Mouse (Mus musculus): ENCODE data around the gene Sectm1b. TPM values are rescaled to one million over a fixed set of nuclear protein-coding genes. Genes with fewer than 3 reads are reported as not detected.

The Sectm1b gene
- polyA plus RNA-seq (2017; shearing (Covaris generic)), result not detected

DNA sequence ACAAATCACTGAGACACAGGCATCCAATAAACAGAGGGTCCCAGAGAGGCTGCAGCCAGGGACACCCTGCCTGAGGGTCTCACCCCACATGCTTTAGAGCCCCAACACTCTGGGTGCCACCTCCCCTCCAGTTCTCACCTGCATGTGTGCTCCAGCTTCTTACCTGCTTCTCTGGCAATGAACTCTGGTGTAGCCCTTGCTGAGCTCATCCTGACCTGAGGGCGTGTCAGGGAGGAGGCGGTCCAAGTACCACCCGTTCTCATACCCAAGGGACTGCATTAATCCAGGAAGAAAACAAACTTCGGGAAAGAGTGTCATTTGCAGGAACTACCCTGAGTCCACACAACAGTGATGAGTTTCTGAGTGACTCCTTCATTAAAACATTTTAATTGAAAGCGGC is at the start of gene Sectm1b:
TSS of gene Sectm1b (minus strand) at position 191 of the 400 bp plus-strand sequence.

GRCm38 (mm10) chr11:121081120-121081519 is 17.8 kb upstream of the Sectm1b start, which contains the start of gene Sectm1a:
TSS of gene Sectm1a (minus strand) at chr11:121081220.

GRCm38 (mm10) chr11:121039302-121039701 is 24.1 kb downstream of the Sectm1b start, which contains the start of gene Cd7:
TSS of gene Cd7 (minus strand) at chr11:121039418.

Other genes starting within 250 kb of the Sectm1b start
- gene Fasn, start 239.0 kb downstream of the Sectm1b start, polyA plus RNA-seq (2017; shearing (Covaris generic)), result 54.9 TPM
- gene Ccdc57, start 130.7 kb downstream of the Sectm1b start, polyA plus RNA-seq (2017; shearing (Covaris generic)), result 0.98 TPM
- gene Slc16a3, start 115.1 kb downstream of the Sectm1b start, polyA plus RNA-seq (2017; shearing (Covaris generic)), result 18.6 TPM
- gene Csnk1d, start 72.2 kb downstream of the Sectm1b start, polyA plus RNA-seq (2017; shearing (Covaris generic)), result 143 TPM
- 61.2 TPM for gene Cd7, start 24.2 kb downstream of the Sectm1b start, polyA plus RNA-seq (2017; shearing (Covaris generic))
- gene Sectm1a, start 17.7 kb upstream of the Sectm1b start, polyA plus RNA-seq (2017; shearing (Covaris generic)), result not detected
- gene Tex19.2, start 55.1 kb upstream of the Sectm1b start, polyA plus RNA-seq (2017; shearing (Covaris generic)), result not detected
- not detected for gene Tex19.1, start 82.6 kb upstream of the Sectm1b start, polyA plus RNA-seq (2017; shearing (Covaris generic))
- not detected for gene Uts2r, start 96.7 kb upstream of the Sectm1b start, polyA plus RNA-seq (2017; shearing (Covaris generic))
- gene Hexdc, start 140.9 kb upstream of the Sectm1b start, polyA plus RNA-seq (2017; shearing (Covaris generic)), result 3.6 TPM
- gene Ogfod3, start 141.1 kb upstream of the Sectm1b start, polyA plus RNA-seq (2017; shearing (Covaris generic)), result 9.1 TPM
- gene Cybc1, start 165.8 kb upstream of the Sectm1b start, polyA plus RNA-seq (2017; shearing (Covaris generic)), result 148 TPM
- 49.9 TPM for gene Narf, start 173.7 kb upstream of the Sectm1b start, polyA plus RNA-seq (2017; shearing (Covaris generic))
- gene Foxk2, start 196.4 kb upstream of the Sectm1b start, polyA plus RNA-seq (2017; shearing (Covaris generic)), result 1.9 TPM

All from inflammation-experienced regulatory T-cells, adult 16 weeks (primary cell).